Mouse (Mus musculus): ENCODE measurements around the gene Ppm1f.

The Ppm1f gene

DNA sequence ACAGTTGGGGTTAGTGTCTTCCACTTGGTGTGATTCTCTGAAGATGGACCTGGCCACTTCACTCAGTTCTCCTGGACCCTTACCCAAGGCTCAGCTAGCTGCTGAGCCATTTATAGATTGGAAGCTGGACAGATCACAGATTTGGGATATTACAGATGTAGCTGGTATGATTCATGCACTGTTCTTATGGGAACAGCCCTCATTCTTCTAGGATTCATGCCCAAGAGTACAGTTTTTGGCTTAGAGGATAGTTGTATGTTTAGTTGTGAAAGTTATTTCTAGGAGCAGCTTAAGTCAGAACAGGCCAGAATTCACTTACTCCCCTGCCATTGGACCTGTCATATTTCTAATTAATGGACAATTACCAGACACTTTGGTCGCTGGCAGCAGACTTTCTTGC, 17.2 kb downstream of the Ppm1f start:
- WGBS: 57% methylated on average over 1 of the region's 1 CpGs

DNA sequence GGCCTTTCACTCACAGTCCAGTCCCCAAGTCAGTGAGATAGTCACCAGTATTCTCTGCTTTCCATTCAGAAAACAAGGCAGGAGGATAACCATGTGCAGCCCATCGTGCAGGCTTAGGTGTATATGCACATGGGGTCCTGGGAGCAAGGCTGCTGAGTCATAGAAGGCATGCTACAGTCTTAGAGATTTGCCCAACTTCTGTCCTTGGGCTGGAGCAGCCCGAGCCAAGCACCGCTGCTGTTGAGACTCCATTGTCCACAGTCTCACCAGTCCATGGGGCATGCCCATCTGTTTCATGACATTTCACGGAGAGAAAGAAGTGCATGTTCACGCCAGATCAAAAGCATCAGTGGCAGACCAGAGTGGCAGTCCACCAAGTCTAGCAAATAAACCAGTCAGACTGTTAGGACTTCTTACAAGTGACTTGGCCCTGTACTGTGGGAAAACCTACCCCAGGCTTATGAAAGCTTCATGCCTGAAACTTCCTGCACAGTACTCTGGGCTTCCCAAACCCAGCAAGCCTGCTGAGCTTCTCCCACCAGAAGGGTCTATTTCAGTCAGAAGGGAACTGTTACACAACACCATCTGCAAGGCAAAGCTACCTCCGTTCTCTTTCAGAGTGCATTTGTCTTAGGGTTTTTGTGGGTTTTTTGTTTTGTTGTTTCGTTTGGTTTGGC, 22.3 kb downstream of the Ppm1f start:
- 45% methylated on average over 7 of the region's 7 CpGs for WGBS

DNA sequence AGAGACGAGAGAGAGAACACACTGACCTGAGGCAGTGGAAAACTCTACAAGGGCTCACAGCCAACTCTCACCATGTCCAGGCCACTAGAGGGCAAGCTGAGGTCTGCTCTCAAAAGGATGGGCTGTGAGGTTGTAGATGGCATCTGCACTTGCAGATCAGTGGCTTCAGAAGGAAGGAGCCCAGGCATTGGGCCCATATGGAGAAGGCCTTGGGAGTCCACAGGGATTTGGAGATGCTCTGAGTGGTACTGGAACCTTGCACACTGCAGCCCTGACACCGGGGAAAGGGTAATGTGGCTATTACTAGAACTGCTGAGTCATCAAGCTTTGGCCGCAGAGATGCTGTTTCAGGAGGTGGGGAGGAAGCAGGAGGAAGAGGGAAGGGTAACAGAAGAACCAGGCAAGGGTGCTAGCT, 24.8 kb downstream of the Ppm1f start:
- WGBS: 33% methylated on average over 3 of the region's 3 CpGs

- WGBS: 95% methylated on average over 3 of the region's 3 CpGs
These were observed 28.2 kb downstream of the Ppm1f start for GRCm38 (mm10) chr16:16924481-16924880.

DNA sequence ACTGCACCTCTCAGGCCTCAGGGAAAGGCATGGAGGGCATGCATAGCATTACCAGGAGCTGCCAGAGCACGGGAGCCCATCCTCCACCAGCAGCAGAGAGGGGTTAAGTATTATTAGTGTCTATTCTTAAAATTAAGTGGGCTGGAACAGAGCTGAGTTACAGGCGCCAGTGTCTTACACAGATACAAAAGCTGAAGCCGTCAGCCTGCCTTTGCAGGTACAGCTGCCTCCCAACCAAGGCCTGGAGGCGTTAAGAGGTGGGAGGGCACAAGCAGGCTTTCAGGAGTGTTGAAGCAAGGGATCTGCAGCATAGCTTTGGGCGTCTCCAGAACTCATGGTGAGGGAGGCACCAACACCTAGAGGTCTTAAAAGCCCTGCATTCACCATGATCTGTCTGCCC, 30.3 kb downstream of the Ppm1f start:
- 37% methylated on average over 5 of the region's 5 CpGs for WGBS

DNA sequence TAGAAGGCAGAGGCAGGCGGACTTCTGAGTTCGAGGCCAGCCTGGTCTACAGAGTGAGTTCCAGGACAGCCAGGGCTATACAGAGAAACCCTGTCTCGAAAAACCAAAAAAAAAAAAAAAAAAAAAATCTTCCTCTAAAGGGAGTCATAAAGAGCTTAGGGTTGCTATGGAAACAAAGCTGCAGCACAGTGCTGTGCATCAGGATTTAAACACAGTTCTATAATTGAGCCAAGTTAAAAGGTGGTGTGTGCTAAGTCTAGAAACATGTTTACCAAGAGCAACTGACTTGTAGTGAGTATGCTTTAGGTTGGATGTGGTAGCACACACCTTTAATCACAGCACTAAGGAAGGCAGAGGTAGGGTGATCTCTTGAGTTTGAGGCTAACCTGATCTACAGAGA, 32.6 kb downstream of the Ppm1f start:
- 37% methylated on average over 3 of the region's 3 CpGs for WGBS

DNA sequence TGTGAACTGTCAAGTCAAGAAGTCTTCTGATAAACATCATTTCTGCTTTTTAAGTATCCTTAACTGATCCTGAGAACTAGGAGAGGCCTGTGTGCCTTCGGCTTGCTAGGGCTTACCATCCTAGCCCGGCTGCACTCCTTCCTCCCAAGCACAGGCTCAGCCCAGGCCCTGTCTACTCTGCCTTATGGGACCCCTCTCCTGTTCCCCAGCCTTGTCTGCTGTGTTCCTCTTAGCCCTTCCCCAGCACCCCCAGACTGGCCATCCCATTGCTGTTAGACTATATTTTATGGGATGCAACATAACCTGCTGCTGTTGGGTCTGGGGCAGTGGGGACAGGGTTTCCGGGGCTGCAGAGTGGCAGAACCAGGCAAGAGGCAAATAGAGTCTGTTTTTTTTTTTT, 34.1 kb downstream of the Ppm1f start:
- WGBS: 60% methylated on average over 3 of the region's 3 CpGs

DNA sequence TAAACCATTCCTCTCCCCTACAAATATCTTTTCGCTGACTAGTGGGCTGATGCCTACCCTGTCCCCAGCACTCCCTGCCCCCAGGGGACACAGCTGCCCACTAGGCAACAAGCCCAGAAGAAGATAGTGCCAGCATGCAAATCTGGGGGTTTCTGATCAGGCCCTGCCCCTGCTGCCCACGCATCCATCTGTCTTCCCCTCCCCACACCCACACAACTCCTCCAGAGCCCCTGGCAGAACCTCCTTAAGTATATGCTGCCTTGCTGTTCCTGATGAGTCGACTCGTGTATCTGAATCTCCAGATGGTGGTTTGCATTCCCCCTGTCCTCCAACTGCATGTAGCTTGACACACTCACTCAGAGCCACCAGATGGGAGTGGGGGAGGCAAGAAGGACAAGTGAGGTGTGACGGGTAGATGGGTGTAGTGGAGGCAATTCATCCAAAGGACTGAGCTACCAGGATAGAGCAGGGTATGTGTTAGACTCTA, 34.6 kb downstream of the Ppm1f start:
- WGBS: 26% methylated on average over 5 of the region's 5 CpGs

DNA sequence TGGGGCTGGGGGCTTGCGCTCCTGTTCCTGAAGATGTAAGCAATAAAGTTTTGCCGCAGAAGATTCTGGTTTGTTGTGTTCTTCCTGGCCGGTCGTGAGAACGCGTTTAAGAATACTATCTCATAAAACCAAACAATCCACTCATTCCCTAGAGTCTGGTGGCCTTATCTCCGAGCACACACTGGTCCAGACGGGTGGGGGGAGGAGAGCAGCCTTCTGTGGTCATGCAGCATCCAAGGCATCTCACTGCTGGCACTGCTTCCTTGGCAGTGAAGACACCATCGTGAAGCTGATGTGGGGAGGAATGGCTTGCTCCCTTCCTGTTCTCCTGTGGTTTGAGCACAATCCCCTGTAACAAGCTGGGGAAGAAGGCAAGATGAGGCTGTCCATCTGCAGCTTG, 43.3 kb downstream of the Ppm1f start:
- 83% methylated on average over 9 of the region's 9 CpGs for WGBS

DNA sequence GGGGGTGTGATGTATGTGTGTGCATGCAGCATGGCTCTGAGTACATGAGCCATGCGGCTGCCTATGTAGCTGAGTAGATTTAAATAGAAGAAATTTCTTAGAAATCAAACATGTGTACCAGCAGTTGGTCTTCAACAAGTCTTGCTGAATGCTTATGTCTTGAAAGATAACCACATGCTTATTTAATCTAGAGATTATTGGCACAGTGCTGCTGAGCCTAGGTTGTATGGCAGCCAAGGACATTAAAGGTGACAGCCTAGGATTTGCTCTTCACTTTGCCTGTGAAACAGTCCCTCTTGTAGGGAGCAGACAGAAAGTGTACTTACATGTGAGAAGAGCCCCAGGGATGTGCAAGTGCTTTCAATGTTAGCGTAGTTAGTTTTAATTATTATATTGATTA, 44.8 kb downstream of the Ppm1f start:
- WGBS: 74% methylated on average over 2 of the region's 2 CpGs

DNA sequence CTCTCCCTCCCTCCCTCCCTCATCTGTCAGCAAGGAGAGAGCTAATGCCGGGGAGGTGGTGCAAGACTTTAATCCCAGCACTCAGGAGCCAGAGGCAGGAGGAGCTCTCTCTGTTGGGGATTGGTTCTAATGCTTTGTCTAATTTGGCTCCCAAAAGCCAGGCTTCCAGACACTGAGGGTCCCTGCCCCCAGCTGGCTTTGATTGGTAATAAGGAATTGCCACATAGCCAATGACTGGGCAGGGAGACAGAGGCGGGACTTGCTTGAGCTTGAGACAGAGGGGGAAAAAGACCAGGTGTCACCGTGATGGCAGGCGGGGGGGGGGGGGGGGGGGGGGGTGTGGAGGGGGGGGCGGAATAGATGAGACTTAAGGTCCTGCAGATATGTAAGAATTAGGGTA, 62.3 kb downstream of the Ppm1f start:
- 37% methylated on average over 3 of the region's 5 CpGs for WGBS

DNA sequence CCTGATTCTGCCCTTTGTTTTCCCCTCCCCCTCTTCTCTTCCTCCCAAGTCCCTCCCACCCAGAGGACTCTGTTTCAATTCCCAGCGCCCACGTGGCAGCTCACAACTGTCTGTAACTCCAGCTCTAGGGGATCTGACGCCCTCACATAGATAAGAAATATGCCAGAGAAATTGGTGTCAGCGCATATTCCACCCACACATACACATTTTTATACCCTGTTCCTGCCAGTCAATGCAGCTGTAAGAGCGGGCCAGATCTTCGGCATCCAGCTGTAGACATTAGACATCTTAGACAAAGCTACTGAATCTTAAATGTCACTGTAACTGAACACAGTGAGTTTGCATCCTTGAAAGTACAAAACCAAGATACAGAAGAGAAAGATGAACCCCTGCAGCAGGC, 63.6 kb downstream of the Ppm1f start:
- 59% methylated on average over 6 of the region's 6 CpGs for WGBS

DNA sequence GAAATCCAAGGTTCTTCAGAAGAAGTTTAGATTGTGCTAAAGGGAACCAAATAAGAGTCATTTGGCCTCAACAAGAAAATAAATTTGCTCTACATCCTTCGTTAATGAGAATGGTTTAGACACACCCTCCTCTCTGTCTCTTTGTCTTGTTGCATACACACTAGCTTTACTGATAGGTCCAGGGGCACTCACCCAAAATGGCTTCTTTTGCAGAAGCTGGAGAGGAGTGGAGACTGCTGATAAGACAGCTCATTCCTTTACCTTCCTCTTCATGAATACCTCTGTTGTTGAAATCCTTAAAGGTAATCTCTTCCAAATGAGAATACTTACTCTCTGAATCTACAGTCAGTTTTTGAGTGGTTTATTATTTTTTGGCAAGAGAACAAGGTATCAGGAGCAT, 68.9 kb downstream of the Ppm1f start:
- 75% methylated on average over 1 of the region's 1 CpGs for WGBS

All from cerebral cortex, adult 2 months (tissue).